Mouse (Mus musculus): Measurements from ENCODE around the gene Ccnk.

- TF ChIP-seq CTCF (IDR thresholded peaks at IDR 0.05; ENCODE audit: borderline replicate concordance, insufficient read depth, low read length) = no peak
- no peak for TF ChIP-seq POLR2A (IDR thresholded peaks at IDR 0.05; ENCODE audit: low read depth, low read length)
Measured at GRCm38 (mm10) chr12:108221712-108222111, 42.3 kb downstream of the Ccnk start.

All from embryonic fibroblast, embryonic 13.5 days (primary cell).